Mouse (Mus musculus) thymus, postnatal 25 days (tissue): Measurements from ENCODE around the gene Mylk2.

Experiments
- DNase-seq: peaks from one replicate; pipeline ENCODE4 v3.0.0; 2022

The Mylk2 gene

GRCm38 (mm10) chr2:152911031-152911430 lies at the start of gene Mylk2:
Gene Mylk2, plus strand, starts transcription at chr2:152911352.
- no peak for DNase-seq

- no peak for DNase-seq
These were observed 49.3 kb upstream of the Mylk2 start for GRCm38 (mm10) chr2:152861891-152862290.

GRCm38 (mm10) chr2:152862638-152863037 lies 48.5 kb upstream of the Mylk2 start:
- no peak for DNase-seq

DNA sequence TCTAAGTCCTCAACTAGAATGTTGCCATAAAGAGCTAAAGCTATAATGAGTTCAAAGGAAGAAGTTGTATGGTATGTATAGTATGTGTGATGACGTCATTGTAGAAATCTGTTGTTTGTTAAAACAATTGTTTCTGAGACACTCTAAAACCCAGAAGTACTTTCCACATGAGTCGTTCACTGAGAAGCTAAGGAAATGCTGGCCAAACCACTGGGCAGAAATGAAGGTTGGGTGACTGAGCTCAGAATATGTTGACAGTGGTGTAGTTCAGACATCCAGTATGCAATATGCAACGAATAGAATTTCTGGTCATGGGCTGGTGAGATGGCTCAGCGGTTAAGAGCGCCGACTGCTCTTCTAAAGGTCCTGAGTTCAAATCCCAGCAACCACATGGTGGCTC lies 47.8 kb upstream of the Mylk2 start:
- no peak for DNase-seq

GRCm38 (mm10) chr2:152878239-152878638 lies 32.9 kb upstream of the Mylk2 start:
- no peak for DNase-seq

DNA sequence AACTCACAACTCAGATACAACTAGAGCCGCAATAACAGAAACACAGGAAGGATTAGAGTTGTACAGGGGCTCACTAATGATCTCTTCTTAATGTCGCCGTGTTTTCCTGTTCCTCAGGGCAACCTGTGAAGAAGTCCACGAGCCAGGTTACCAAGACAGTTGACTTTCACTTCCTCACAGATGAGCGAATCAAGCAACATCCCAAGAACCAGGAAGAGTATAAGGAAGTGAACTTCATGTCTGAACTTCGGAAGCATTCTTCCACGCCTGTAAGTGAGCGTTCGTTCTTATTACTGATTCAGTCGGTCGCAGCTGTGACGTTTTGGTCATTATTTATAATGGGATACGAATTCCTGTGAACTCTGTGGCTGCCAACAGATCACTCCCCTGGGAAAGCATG lies 30.3 kb upstream of the Mylk2 start:
- DNase-seq: no peak

DNA sequence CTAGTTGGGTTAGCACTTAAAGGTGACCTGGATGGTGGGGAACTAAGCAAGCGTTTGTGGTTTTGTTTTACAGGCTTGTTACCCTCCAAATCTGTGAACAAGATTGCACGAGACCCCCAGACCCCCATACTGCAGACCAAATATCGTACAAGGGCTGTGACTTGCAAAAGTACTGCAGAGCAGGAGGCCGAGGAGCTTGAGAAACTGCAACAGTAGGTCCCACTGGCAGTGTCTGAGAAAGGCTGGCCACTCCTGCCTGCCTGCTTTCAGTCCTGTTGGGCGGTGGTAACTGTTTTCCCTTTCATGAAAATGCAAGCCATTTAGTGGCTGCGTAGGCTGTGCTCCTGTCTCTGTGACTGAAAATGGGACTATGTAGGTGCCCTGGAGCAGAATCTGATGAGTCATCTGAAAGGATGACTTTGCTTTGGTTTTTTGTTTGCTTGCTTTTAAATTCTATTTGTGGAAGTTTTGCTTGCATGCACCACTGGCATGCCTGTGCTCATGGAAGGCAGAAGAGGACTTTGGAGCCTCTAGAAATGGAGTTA lies 27.0 kb upstream of the Mylk2 start:
- no peak for DNase-seq

DNA sequence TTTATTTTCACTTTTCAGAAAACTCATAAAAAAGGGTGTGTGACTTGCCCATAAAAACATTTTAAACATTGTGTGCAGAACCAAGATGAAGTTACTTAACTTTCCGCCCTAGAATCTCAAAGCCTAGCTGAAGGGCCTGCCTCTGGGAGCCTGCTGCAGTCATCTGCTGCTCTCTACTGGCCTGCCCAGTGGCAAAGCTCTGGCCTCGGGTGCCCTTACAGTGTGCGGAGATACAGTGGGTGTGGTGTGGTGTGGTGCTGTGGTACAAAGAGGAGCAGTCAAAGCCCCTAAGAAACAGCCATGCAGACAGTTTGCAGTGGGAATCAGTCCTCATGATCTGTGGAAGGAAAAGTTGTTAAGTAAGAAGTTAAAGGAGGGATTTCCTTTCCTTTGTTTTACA lies 23.9 kb upstream of the Mylk2 start:
- DNase-seq: no peak

- no peak for DNase-seq
These were observed 22.4 kb upstream of the Mylk2 start for GRCm38 (mm10) chr2:152888774-152889173.

- DNase-seq: no peak
These were observed 15.3 kb upstream of the Mylk2 start for GRCm38 (mm10) chr2:152895834-152896233.

GRCm38 (mm10) chr2:152896926-152897325 lies 14.2 kb upstream of the Mylk2 start:
- DNase-seq: no peak

DNA sequence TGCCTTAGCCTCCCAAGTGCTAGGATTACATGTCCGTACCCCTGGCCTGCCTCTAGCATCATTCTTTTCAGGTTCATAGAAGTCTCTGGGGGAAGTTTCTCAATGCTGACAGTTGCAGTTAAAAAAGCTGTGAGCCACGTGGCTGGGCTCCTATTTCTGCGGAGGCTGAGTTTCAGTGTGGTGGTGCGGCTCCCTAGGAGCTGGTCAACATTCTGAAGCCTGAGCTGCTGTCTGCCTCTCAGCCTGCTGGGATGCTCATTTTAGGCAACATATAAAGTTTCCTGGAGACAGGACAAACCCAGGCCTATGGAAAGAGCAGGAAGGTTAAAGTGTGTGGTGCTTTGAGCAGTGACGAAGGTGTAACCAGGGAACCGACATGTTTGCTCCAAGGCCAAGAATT lies 12.1 kb upstream of the Mylk2 start:
- no peak for DNase-seq

DNA sequence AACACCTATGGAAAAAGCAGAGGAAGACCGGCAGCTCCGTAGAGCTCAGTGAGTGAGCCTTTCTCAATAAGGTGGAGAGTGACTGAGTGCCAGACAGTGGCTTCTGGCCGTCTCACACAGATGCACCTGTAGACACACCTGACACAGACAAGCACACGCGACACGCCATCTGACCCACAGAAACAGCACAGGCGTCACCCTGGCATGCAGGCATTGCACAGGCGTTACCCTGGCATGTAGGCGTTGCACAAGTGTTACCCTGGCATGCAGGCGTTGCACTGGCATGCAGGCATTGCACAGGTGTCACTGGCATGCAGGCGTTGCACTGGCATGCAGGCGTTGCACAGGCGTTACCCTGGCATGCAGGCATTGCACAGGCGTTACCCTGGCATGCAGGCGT lies 9.9 kb upstream of the Mylk2 start:
- DNase-seq: no peak

GRCm38 (mm10) chr2:152902658-152903057 lies 8.5 kb upstream of the Mylk2 start:
- DNase-seq: no peak

GRCm38 (mm10) chr2:152903586-152903985 lies 7.6 kb upstream of the Mylk2 start:
- DNase-seq: no peak

- no peak for DNase-seq
These were observed 7.0 kb upstream of the Mylk2 start for GRCm38 (mm10) chr2:152904127-152904643.

GRCm38 (mm10) chr2:152905036-152905829 lies 5.9 kb upstream of the Mylk2 start:
- no peak for DNase-seq

DNA sequence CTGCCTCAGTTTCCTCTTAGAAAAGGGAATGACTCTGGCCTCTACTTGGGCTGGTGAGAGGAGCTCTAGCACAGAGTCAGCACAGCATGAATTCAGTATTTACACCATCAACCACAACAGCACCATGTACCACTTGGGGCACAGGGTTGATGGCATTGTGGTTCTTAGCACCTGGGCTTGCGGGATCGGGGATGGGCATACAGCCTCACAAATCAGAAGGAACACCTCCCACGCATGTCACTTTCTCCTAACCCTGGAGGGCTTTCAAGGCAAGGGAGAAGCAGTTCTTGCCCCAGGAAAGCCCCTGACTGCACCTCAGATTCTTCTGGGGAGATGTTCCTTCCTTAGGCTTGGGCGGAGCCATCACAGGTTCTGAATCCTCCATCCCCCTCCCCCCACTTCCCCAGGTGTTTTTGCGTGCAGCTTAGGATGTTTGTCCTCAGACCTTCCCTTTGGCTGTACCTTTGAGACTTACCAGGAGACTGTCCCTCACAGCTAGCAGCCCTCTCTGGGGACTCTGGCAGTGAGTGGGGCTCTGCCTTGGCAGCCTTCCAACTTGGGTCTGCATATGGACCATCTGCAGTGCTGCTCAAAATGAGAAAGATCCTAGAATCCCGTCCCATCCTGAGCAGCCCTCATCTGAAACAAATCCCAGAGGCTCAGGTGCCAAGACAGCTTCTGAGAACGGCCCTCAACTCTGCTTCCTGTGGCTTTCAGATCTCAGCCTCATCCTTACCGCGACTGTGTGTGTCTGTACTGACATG lies 4.7 kb upstream of the Mylk2 start:
- DNase-seq: no peak

DNA sequence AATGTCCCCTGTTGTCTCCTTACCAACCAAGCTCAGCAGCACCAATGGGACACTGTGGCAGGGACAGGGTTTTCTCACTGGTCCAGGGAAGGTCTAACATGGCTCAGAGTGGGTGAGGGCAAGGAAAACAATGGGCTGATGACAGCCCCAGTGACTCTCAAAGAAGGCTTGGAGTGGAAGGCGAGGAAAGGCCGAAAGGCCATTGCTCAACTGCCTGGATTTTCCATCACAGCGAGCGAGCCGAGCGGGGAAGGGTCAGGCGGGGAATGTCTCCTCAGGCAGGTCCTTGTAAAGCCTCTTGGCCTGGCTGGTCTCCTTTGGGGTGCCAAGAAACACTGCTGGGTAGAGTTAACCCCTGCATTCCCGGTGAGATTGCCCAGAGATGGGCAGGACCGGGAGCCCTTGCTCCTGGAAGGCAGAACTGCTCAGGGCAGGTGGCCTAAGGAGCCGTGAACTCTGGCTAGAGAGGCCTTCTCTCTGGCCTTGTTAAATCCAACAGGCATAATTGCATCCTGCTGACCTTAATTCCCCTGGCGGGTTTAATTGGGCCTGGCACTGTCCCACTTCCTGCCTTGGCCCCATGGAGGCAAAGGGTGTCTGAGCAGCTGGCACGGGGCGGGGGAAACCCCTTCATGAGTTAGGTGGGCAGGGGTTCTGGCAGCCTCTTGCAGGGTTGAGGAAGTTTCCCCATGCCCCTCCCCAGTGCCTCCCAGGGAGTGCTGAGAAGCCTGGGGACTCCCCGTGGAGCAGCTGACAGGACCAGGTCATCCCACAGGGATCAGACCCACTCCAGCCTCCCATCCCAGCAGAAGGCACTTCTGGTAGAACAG lies 3.8 kb upstream of the Mylk2 start:
- DNase-seq: no peak

DNA sequence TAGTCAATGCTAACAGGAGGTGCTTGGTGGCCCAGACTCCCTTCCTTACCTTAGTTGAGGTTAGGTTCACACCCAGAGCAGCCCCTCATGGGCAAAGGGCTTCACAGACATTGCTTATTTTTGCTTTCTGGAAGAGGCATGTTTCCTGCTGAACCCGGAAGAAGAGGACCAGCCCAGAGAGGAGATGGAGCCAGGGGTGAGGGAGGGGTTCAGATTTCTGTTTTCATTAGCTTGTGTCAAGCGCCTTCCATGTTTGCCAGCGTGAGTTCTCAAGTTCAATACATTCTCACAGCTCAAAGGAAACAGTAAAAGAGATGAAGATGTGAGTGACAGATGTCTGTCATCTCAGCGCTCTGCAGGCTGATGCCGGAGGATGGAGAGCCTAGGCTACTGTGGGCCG lies 1.3 kb upstream of the Mylk2 start:
- DNase-seq: no peak

GRCm38 (mm10) chr2:152911432-152911831 lies 280 bp downstream of the Mylk2 start:
- no peak for DNase-seq

GRCm38 (mm10) chr2:152913471-152913870 lies 2.3 kb downstream of the Mylk2 start:
- DNase-seq: no peak
